Mouse (Mus musculus) embryonic facial prominence, embryonic 15.5 days (tissue): ENCODE measurements around the gene Wscd2. TPM values are rescaled to one million over a fixed set of nuclear protein-coding genes. Genes with fewer than 3 reads are reported as not detected.
A peak's percentile ranks its signal among the peaks of the same experiment; 100 is the strongest.

Source experiments
- ATAC-seq: fragments of 200-750 bp; cut with Nextera tagmentation; 2 replicates; pipeline ENCODE4 v1.8.0; 2017; ENCODE audit warnings: low read depth, moderate TSS enrichment; ENCODE audit not compliant: insufficient number of reproducible peaks, low FRiP score, low TSS enrichment
- H3K27ac ChIP-seq: fragments of 300-500 bp; sonication (generic); replicated peaks from 2 replicates; pipeline ENCODE4 v1.5.1; 2015; ENCODE audit warnings: mild to moderate bottlenecking, inconsistent platforms
- H3K27me3 ChIP-seq: fragments of 300-500 bp; sonication (generic); 2 replicates; pipeline ENCODE4 v1.6.1; 2015; ENCODE audit warnings: inconsistent platforms
- H3K36me3 ChIP-seq: fragments of 300-500 bp; sonication (generic); 2 replicates; pipeline ENCODE4 v1.6.1; 2015; ENCODE audit warnings: mild to moderate bottlenecking, inconsistent platforms
- H3K4me1 ChIP-seq: fragments of 300-500 bp; sonication (generic); 2 replicates; pipeline ENCODE4 v1.6.1; 2015; ENCODE audit warnings: inconsistent platforms
- H3K4me2 ChIP-seq: fragments of 300-500 bp; sonication (generic); replicated peaks from 2 replicates; pipeline ENCODE4 v1.6.1; 2015; ENCODE audit warnings: mild to moderate bottlenecking, inconsistent platforms
- H3K4me3 ChIP-seq: fragments of 300-500 bp; sonication (generic); replicated peaks from 2 replicates; pipeline ENCODE4 v1.5.1; 2015; ENCODE audit warnings: mild to moderate bottlenecking, inconsistent platforms
- H3K9ac ChIP-seq: fragments of 300-500 bp; sonication (generic); 2 replicates; pipeline ENCODE4 v1.6.1; 2015; ENCODE audit warnings: inconsistent platforms
- H3K9me3 ChIP-seq: fragments of 300-500 bp; sonication (generic); replicated peaks from 2 replicates; pipeline ENCODE4 v1.6.1; 2016; ENCODE audit warnings: inconsistent platforms
- WGBS: fragments of 180-500 bp; shearing (Covaris S2); methylation state at CpG from one replicate; pipeline ENCODE4 v1.1.7; 2015; 5-methylcytosine and 5-hydroxymethylcytosine counted together
- polyA plus RNA-seq: library from polyadenylated mRNA; unstranded; fragments of >200 nt; fragmentation: Nextera tagmentation; extraction: Ambion mirVana; gene quantifications from 2 replicates; pipeline ENCODE4 v1.2.1, GENCODE M21; 2015

The Wscd2 gene
- polyA plus RNA-seq, 1 experiment from 2014 or later, result 14.7 TPM

DNA sequence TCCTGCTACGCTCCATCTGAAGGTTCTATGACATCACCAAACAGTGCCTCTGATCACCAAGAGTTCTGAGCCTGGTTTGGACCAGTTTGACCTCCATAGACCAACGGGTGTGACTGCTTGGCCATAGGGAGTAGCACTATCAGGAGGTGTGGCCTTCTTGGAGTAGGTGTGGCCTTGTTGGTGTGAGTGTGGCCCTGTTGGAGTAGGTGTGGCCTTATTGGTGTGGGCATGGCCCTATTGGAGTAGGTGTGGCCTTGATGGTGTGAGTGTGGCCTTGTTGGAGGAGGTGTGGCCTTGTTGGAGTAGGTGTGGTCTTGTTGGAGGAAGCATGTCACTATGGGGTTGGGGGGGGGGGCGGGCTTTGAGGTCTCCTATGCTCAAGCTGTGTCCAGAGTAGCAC lies 110.0 kb downstream of the Wscd2 start:
- Histone ChIP-seq H3K27ac (no peak overlapping the region; the same call in 1 of the 2 replicates), H3K9ac (no peak overlapping the region), H3K9me3 (no peaks in the 10 kb centered on the region), H3K27me3 (no peaks in the 10 kb centered on the region), H3K4me2 (no peak overlapping the region), H3K4me1 (peaks cover 37% of the 10 kb centered on the region), H3K36me3 (no peaks in the 10 kb centered on the region), H3K4me3 (no peak overlapping the region)
- 76% methylated on average over 3 of the region's 3 CpGs for WGBS
- no peak for ATAC-seq

GRCm38 (mm10) chr5:113600803-113601202 lies 110.7 kb downstream of the Wscd2 start:
- H3K36me3 ChIP-seq, result no peaks in the 10 kb centered on the region
- H3K4me1 ChIP-seq, result peaks cover 37% of the 10 kb centered on the region
- H3K4me2 ChIP-seq, result no peak overlapping the region
- ATAC-seq, result no peak
- no peak overlapping the region for H3K9ac ChIP-seq
- no peak overlapping the region for H3K4me3 ChIP-seq
- no peaks in the 10 kb centered on the region for H3K9me3 ChIP-seq
- peak overlapping the region; percentile 22; the same call in 1 of the 2 replicates for H3K27ac ChIP-seq
- no peaks in the 10 kb centered on the region for H3K27me3 ChIP-seq
- 34% methylated on average over 4 of the region's 4 CpGs for WGBS

DNA sequence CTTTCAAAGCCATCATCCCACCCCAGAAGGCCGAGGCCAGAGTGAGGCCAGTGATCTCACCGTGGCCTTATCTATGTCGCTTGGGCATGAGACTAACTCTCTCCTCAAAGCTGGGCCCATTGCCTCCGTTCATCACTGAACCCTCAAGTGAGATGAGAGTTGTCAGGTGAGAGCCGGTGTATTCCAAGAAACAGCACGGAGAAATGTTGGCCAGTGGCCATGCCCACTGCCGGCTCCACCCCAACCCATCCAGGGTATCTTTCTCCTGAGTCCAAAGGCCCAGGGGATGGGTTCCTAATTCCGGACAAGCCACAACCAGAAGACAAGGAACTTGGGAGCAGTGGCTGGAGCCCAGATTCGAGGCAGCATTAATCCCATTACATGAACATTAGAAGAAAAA lies 113.3 kb downstream of the Wscd2 start:
- Histone ChIP-seq H3K4me1 (peaks cover 57% of the 10 kb centered on the region), H3K4me3 (no peak overlapping the region), H3K27me3 (no peaks in the 10 kb centered on the region), H3K9ac (no peak overlapping the region), H3K9me3 (no peaks in the 10 kb centered on the region), H3K4me2 (no peak overlapping the region), H3K36me3 (no peaks in the 10 kb centered on the region), H3K27ac (no peak overlapping the region)
- WGBS, result 66% methylated on average over 9 of the region's 9 CpGs
- ATAC-seq, result no peak

DNA sequence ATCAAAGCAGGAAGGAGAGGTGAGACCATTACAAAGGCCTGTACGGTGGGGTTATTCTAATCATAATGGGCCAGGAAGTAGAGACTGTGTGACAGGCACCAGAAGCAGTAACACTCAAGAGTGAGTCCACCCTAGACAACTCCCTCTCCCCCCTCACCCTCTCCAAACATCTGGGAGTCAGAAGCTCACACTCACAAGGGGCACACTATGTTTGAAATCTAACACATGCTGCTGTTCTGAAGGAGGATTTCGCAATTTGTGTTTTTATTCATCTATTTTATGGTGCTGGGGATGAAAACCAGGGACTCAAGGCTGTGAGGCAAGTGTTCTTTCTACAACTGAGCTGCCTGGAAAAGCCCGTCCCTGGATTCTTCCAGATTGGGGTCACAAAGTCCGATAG lies 114.6 kb downstream of the Wscd2 start:
- Histone ChIP-seq H3K36me3 (no peaks in the 10 kb centered on the region), H3K4me3 (no peak overlapping the region), H3K27ac (no peak overlapping the region), H3K4me2 (no peak overlapping the region), H3K9ac (no peak overlapping the region), H3K4me1 (peaks cover 62% of the 10 kb centered on the region), H3K9me3 (no peaks in the 10 kb centered on the region), H3K27me3 (no peaks in the 10 kb centered on the region)
- ATAC-seq, result no peak
- WGBS, result 54% methylated on average over 4 of the region's 4 CpGs

DNA sequence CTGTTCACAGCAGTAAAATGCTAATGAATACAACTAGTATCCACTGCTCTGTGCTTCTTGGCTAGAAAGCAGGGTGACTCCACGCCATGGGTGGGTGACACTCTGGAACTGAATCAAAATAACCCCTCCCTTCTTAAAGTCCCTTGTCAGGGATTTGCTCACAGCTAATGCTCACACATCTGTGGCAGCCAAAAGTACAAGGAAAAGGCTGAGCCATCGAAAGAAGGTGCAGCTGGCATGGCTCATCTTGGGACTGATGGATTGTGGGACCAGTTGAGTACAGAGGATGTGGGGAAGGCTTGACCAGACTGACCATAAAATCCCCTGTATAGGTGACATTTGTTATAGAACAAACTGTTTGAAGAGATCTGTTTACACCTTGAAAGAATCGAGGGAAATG lies 116.0 kb downstream of the Wscd2 start:
- WGBS, result 71% methylated on average over 3 of the region's 3 CpGs
- H3K27me3 ChIP-seq, result no peaks in the 10 kb centered on the region

GRCm38 (mm10) chr5:113606961-113607785 lies 117.0 kb downstream of the Wscd2 start:
- Histone ChIP-seq H3K4me2 (no peak overlapping the region), H3K9me3 (no peaks in the 10 kb centered on the region), H3K4me1 (peaks cover 54% of the 10 kb centered on the region), H3K36me3 (no peaks in the 10 kb centered on the region), H3K4me3 (no peak overlapping the region), H3K9ac (no peak overlapping the region), H3K27me3 (no peaks in the 10 kb centered on the region), H3K27ac (peak overlapping the region; percentile 71)
- WGBS, result 53% methylated on average over 8 of the region's 8 CpGs
- no peak for ATAC-seq

More for the DNA sequence above, 116.0 kb downstream of the Wscd2 start:
- Histone ChIP-seq H3K36me3 (no peaks in the 10 kb centered on the region), H3K4me1 (peaks cover 54% of the 10 kb centered on the region), H3K9ac (no peak overlapping the region), H3K4me3 (no peak overlapping the region), H3K4me2 (no peak overlapping the region), H3K9me3 (no peaks in the 10 kb centered on the region), H3K27ac (no peak overlapping the region)
- no peak for ATAC-seq

DNA sequence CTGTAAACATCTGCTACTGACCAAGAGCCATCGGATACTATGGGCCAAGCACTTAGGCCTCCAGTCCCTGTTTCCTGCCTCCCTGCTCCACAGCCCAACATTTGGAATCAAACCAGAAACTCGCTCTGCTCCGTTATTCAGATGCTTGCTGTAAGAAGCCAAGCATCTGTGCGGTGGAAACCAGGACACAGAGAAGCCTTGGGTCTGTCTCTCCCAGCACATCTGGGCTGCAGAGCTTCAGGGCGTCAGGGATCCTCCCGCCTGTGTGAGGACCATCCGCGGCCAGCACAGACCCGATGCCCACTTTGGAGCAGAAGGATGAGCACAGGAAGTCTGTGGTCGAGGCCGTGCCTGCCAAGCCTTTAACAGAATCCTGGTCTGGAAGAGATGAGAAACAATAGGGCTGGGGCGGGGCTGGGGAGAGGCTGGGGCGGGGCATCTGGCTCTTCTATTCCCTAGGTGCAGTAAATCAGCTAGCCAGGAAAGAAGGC lies 117.9 kb downstream of the Wscd2 start:
- no peak overlapping the region for H3K4me2 ChIP-seq
- H3K27ac ChIP-seq, result peak overlapping the region; percentile 71
- peak; percentile 69 for ATAC-seq
- H3K4me3 ChIP-seq, result no peak overlapping the region
- H3K9ac ChIP-seq, result no peak overlapping the region
- H3K27me3 ChIP-seq, result no peaks in the 10 kb centered on the region
- H3K4me1 ChIP-seq, result peaks cover 50% of the 10 kb centered on the region
- H3K36me3 ChIP-seq, result no peaks in the 10 kb centered on the region
- H3K9me3 ChIP-seq, result no peaks in the 10 kb centered on the region
- WGBS, result 15% methylated on average over 13 of the region's 13 CpGs

DNA sequence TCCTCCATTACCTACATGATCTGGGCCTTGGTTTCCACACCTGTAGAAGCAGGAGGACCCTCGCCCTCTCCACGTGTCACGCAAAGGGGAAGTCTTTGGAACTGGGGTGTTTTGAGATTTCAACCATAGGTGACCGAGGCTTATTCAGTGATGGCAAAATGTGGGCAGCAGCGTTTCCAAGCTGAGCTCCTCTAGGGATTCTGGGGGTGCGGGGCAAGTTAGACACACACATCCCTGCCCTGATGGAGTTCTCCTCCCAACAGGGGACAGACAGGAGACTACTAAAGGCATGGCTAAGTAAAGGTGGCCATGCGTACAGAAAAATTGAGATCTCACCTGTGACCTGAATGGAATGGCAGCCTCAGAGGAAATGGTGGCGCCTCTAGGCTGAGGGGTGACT lies 118.4 kb downstream of the Wscd2 start:
- Histone ChIP-seq H3K27ac (peak overlapping the region; percentile 71), H3K27me3 (no peaks in the 10 kb centered on the region), H3K4me2 (no peak overlapping the region), H3K4me1 (peaks cover 45% of the 10 kb centered on the region), H3K9me3 (no peaks in the 10 kb centered on the region), H3K9ac (no peak overlapping the region), H3K4me3 (no peak overlapping the region), H3K36me3 (no peaks in the 10 kb centered on the region)
- 75% methylated on average over 8 of the region's 8 CpGs for WGBS
- ATAC-seq, result no peak

- no peak overlapping the region for H3K9ac ChIP-seq
- H3K27me3 ChIP-seq, result no peaks in the 10 kb centered on the region
- peaks cover 40% of the 10 kb centered on the region for H3K4me1 ChIP-seq
- H3K9me3 ChIP-seq, result no peaks in the 10 kb centered on the region
- ATAC-seq, result no peak
- no peak overlapping the region for H3K4me3 ChIP-seq
- peaks cover 8% of the 10 kb centered on the region; the same call in 1 of the 2 replicates for H3K36me3 ChIP-seq
- H3K4me2 ChIP-seq, result no peak overlapping the region
- H3K27ac ChIP-seq, result no peak overlapping the region
- WGBS, result 54% methylated on average over 5 of the region's 5 CpGs
Measured at GRCm38 (mm10) chr5:113609891-113610290, 119.8 kb downstream of the Wscd2 start.

GRCm38 (mm10) chr5:113610490-113610889 lies 120.4 kb downstream of the Wscd2 start:
- H3K27ac ChIP-seq, result no peak overlapping the region

DNA sequence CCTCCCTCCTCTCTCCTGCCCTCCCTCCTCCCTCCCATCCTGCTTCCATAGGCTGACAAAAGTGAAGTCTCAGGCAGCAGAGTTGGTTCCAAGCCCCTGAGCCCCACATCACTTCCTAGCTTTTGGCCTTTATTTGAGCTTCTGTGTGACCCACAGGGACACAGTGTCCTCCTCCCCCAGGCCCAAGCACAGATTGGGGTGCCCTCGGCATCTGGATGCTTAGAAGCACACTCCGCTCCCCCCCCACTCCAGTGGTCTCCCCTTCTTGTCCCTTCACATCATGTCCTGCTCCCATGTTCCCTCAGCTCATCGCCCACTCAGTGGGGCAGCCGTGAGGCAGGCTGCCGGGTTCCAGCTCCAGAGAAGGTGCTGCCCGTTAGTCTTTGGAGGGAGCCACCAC lies 121.0 kb downstream of the Wscd2 start:
- Histone ChIP-seq H3K4me1 (peaks cover 37% of the 10 kb centered on the region), H3K4me2 (no peak overlapping the region)

More at GRCm38 (mm10) chr5:113610490-113610889, 120.4 kb downstream of the Wscd2 start:
- Histone ChIP-seq H3K9me3 (no peaks in the 10 kb centered on the region), H3K4me2 (no peak overlapping the region), H3K36me3 (peaks cover 8% of the 10 kb centered on the region; the same call in 1 of the 2 replicates), H3K27me3 (no peaks in the 10 kb centered on the region), H3K4me1 (peaks cover 40% of the 10 kb centered on the region), H3K4me3 (no peak overlapping the region), H3K9ac (no peak overlapping the region)
- 56% methylated on average over 6 of the region's 6 CpGs for WGBS
- ATAC-seq, result no peak

More for the DNA sequence above, 121.0 kb downstream of the Wscd2 start:
- WGBS, result 71% methylated on average over 6 of the region's 6 CpGs
- ATAC-seq, result no peak
- H3K27ac ChIP-seq, result no peak overlapping the region
- no peak overlapping the region for H3K9ac ChIP-seq
- H3K27me3 ChIP-seq, result no peaks in the 10 kb centered on the region
- H3K36me3 ChIP-seq, result peaks cover 8% of the 10 kb centered on the region; the same call in 1 of the 2 replicates
- H3K9me3 ChIP-seq, result no peaks in the 10 kb centered on the region
- H3K4me3 ChIP-seq, result no peak overlapping the region
